Mouse (Mus musculus): ENCODE measurements around the gene Hip1. TPM values are rescaled to one million over a fixed set of nuclear protein-coding genes. Genes with fewer than 3 reads are reported as not detected.

Hip1 gene
- polyA plus RNA-seq, 1 experiment, result 51.6 TPM

GRCm38 (mm10) chr5:135471747-135472146 lies 73.2 kb downstream of the Hip1 start:
- TF ChIP-seq CTCF (IDR thresholded peaks at IDR 0.05; ENCODE audit: low read depth, low read length), result no peak
- no peak for TF ChIP-seq EP300 (IDR thresholded peaks at IDR 0.05; ENCODE audit: insufficient read depth, low read depth, low read length)
- no peak for TF ChIP-seq POLR2A (IDR thresholded peaks at IDR 0.05; ENCODE audit: insufficient read depth, low read length)
- no peaks in the 10 kb centered on the region for H3K36me3 ChIP-seq (ENCODE audit: control insufficient read depth, insufficient read depth, low read length, poor library complexity, severe bottlenecking)
- H3K27ac ChIP-seq (ENCODE audit: insufficient read depth, low read length), result no peak overlapping the region

GRCm38 (mm10) chr5:135468280-135468679 lies 76.6 kb downstream of the Hip1 start:
- no peaks in the 10 kb centered on the region for H3K36me3 ChIP-seq (ENCODE audit: control insufficient read depth, insufficient read depth, low read length, poor library complexity, severe bottlenecking)
- no peaks in the 10 kb centered on the region for H3K9me3 ChIP-seq (replicated peaks; ENCODE audit: control insufficient read depth, insufficient read depth, low read length, poor library complexity, severe bottlenecking)
- no peak overlapping the region for H3K4me3 ChIP-seq (ENCODE audit: low read depth, low read length)
- H3K27me3 ChIP-seq (ENCODE audit: control insufficient read depth, insufficient read depth, low read length, poor library complexity, severe bottlenecking), result no peaks in the 10 kb centered on the region
- no peaks in the 10 kb centered on the region for H3K4me1 ChIP-seq (ENCODE audit: control insufficient read depth, insufficient read depth, low read length)
- no peak for TF ChIP-seq POLR2A (IDR thresholded peaks at IDR 0.05; ENCODE audit: insufficient read depth, low read length)
- TF ChIP-seq EP300 (IDR thresholded peaks at IDR 0.05; ENCODE audit: insufficient read depth, low read depth, low read length), result no peak
- TF ChIP-seq CTCF (IDR thresholded peaks at IDR 0.05; ENCODE audit: low read depth, low read length), result no peak
- no peak overlapping the region for H3K27ac ChIP-seq (ENCODE audit: insufficient read depth, low read length)
- no peak overlapping the region for H3K9ac ChIP-seq (ENCODE audit: low read depth, poor library complexity, severe bottlenecking)

More at GRCm38 (mm10) chr5:135471747-135472146, 73.2 kb downstream of the Hip1 start:
- H3K4me1 ChIP-seq (ENCODE audit: control insufficient read depth, insufficient read depth, low read length), result no peaks in the 10 kb centered on the region
- no peak overlapping the region for H3K4me3 ChIP-seq (ENCODE audit: low read depth, low read length)
- H3K9ac ChIP-seq (ENCODE audit: low read depth, poor library complexity, severe bottlenecking), result no peak overlapping the region
- H3K27me3 ChIP-seq (ENCODE audit: control insufficient read depth, insufficient read depth, low read length, poor library complexity, severe bottlenecking), result no peaks in the 10 kb centered on the region
- no peaks in the 10 kb centered on the region for H3K9me3 ChIP-seq (replicated peaks; ENCODE audit: control insufficient read depth, insufficient read depth, low read length, poor library complexity, severe bottlenecking)

- Histone ChIP-seq H3K4me1 (ENCODE audit: control insufficient read depth, insufficient read depth, low read length) (no peaks in the 10 kb centered on the region), H3K27me3 (ENCODE audit: control insufficient read depth, insufficient read depth, low read length, poor library complexity, severe bottlenecking) (no peaks in the 10 kb centered on the region), H3K36me3 (ENCODE audit: control insufficient read depth, insufficient read depth, low read length, poor library complexity, severe bottlenecking) (no peaks in the 10 kb centered on the region), H3K9ac (ENCODE audit: low read depth, poor library complexity, severe bottlenecking) (no peak overlapping the region), H3K9me3 (replicated peaks; ENCODE audit: control insufficient read depth, insufficient read depth, low read length, poor library complexity, severe bottlenecking) (no peaks in the 10 kb centered on the region), H3K4me3 (ENCODE audit: low read depth, low read length) (no peak overlapping the region), H3K27ac (ENCODE audit: insufficient read depth, low read length) (no peak overlapping the region)
- TF ChIP-seq CTCF (IDR thresholded peaks at IDR 0.05; ENCODE audit: low read depth, low read length) (no peak), POLR2A (IDR thresholded peaks at IDR 0.05; ENCODE audit: insufficient read depth, low read length) (no peak), EP300 (IDR thresholded peaks at IDR 0.05; ENCODE audit: insufficient read depth, low read depth, low read length) (no peak)
Measured at GRCm38 (mm10) chr5:135465833-135466291, 79.1 kb downstream of the Hip1 start.

- no peaks in the 10 kb centered on the region for H3K27me3 ChIP-seq (ENCODE audit: control insufficient read depth, insufficient read depth, low read length, poor library complexity, severe bottlenecking)
- no peak overlapping the region for H3K4me3 ChIP-seq (ENCODE audit: low read depth, low read length)
- no peak overlapping the region for H3K9ac ChIP-seq (ENCODE audit: low read depth, poor library complexity, severe bottlenecking)
- no peaks in the 10 kb centered on the region for H3K9me3 ChIP-seq (replicated peaks; ENCODE audit: control insufficient read depth, insufficient read depth, low read length, poor library complexity, severe bottlenecking)
- no peak for TF ChIP-seq EP300 (IDR thresholded peaks at IDR 0.05; ENCODE audit: insufficient read depth, low read depth, low read length)
- no peak for TF ChIP-seq POLR2A (IDR thresholded peaks at IDR 0.05; ENCODE audit: insufficient read depth, low read length)
- no peak for TF ChIP-seq CTCF (IDR thresholded peaks at IDR 0.05; ENCODE audit: low read depth, low read length)
- H3K4me1 ChIP-seq (ENCODE audit: control insufficient read depth, insufficient read depth, low read length), result no peaks in the 10 kb centered on the region
- H3K36me3 ChIP-seq (ENCODE audit: control insufficient read depth, insufficient read depth, low read length, poor library complexity, severe bottlenecking), result no peaks in the 10 kb centered on the region
- no peak overlapping the region for H3K27ac ChIP-seq (ENCODE audit: insufficient read depth, low read length)
Measured at GRCm38 (mm10) chr5:135463380-135463779, 81.5 kb downstream of the Hip1 start.

- Histone ChIP-seq H3K4me3 (ENCODE audit: low read depth, low read length) (no peak overlapping the region), H3K27me3 (ENCODE audit: control insufficient read depth, insufficient read depth, low read length, poor library complexity, severe bottlenecking) (no peaks in the 10 kb centered on the region), H3K9ac (ENCODE audit: low read depth, poor library complexity, severe bottlenecking) (no peak overlapping the region), H3K27ac (ENCODE audit: insufficient read depth, low read length) (no peak overlapping the region), H3K9me3 (replicated peaks; ENCODE audit: control insufficient read depth, insufficient read depth, low read length, poor library complexity, severe bottlenecking) (no peaks in the 10 kb centered on the region), H3K36me3 (ENCODE audit: control insufficient read depth, insufficient read depth, low read length, poor library complexity, severe bottlenecking) (peaks cover 4% of the 10 kb centered on the region; the same call in 1 of the 2 replicates), H3K4me1 (ENCODE audit: control insufficient read depth, insufficient read depth, low read length) (no peaks in the 10 kb centered on the region)
- TF ChIP-seq POLR2A (IDR thresholded peaks at IDR 0.05; ENCODE audit: insufficient read depth, low read length) (no peak), CTCF (IDR thresholded peaks at IDR 0.05; ENCODE audit: low read depth, low read length) (no peak), EP300 (IDR thresholded peaks at IDR 0.05; ENCODE audit: insufficient read depth, low read depth, low read length) (no peak)
Measured at GRCm38 (mm10) chr5:135460833-135461173, 84.1 kb downstream of the Hip1 start.

GRCm38 (mm10) chr5:135460152-135460832 lies 84.6 kb downstream of the Hip1 start:
- H3K9me3 ChIP-seq (replicated peaks; ENCODE audit: control insufficient read depth, insufficient read depth, low read length, poor library complexity, severe bottlenecking), result no peaks in the 10 kb centered on the region
- H3K4me1 ChIP-seq (ENCODE audit: control insufficient read depth, insufficient read depth, low read length), result no peaks in the 10 kb centered on the region
- no peaks in the 10 kb centered on the region for H3K27me3 ChIP-seq (ENCODE audit: control insufficient read depth, insufficient read depth, low read length, poor library complexity, severe bottlenecking)
- H3K9ac ChIP-seq (ENCODE audit: low read depth, poor library complexity, severe bottlenecking), result no peak overlapping the region
- peaks cover 4% of the 10 kb centered on the region; the same call in 1 of the 2 replicates for H3K36me3 ChIP-seq (ENCODE audit: control insufficient read depth, insufficient read depth, low read length, poor library complexity, severe bottlenecking)
- H3K27ac ChIP-seq (ENCODE audit: insufficient read depth, low read length), result no peak overlapping the region
- no peak overlapping the region for H3K4me3 ChIP-seq (ENCODE audit: low read depth, low read length)
- TF ChIP-seq EP300 (IDR thresholded peaks at IDR 0.05; ENCODE audit: insufficient read depth, low read depth, low read length), result no peak
- no peak for TF ChIP-seq CTCF (IDR thresholded peaks at IDR 0.05; ENCODE audit: low read depth, low read length)
- TF ChIP-seq POLR2A (IDR thresholded peaks at IDR 0.05; ENCODE audit: insufficient read depth, low read length), result no peak

Measured in ES-Bruce4 (cell line).